Mouse (Mus musculus) adipocyte (in vitro differentiated cells): Measurements from ENCODE around the gene Efcab9.

Experiments
- DNase-seq: peaks from one replicate; pipeline ENCODE4 v3.0.0-alpha.2; 2016; ENCODE audit warnings: low spot score

Gene Efcab9

GRCm38 (mm10) chr11:32556333-32556990 lies 24.6 kb upstream of the Efcab9 start:
- no peak for DNase-seq

- DNase-seq, result no peak
Measured at GRCm38 (mm10) chr11:32555103-32555689, 23.3 kb upstream of the Efcab9 start.

GRCm38 (mm10) chr11:32554141-32555091 lies 22.5 kb upstream of the Efcab9 start:
- no peak for DNase-seq

GRCm38 (mm10) chr11:32553311-32554140 lies 21.6 kb upstream of the Efcab9 start:
- no peak for DNase-seq

- DNase-seq, result peak; percentile 76
Measured at GRCm38 (mm10) chr11:32552401-32553090, 20.7 kb upstream of the Efcab9 start.

- no peak for DNase-seq
Measured at GRCm38 (mm10) chr11:32551579-32552297, 19.9 kb upstream of the Efcab9 start.

GRCm38 (mm10) chr11:32551056-32551455 lies 19.2 kb upstream of the Efcab9 start:
- DNase-seq, result no peak

- DNase-seq, result no peak
Measured at GRCm38 (mm10) chr11:32550102-32550501, 18.2 kb upstream of the Efcab9 start.

- no peak for DNase-seq
Measured at GRCm38 (mm10) chr11:32549236-32549635, 17.4 kb upstream of the Efcab9 start.

GRCm38 (mm10) chr11:32548240-32548639 lies 16.4 kb upstream of the Efcab9 start:
- no peak for DNase-seq

GRCm38 (mm10) chr11:32547391-32547947 lies 15.6 kb upstream of the Efcab9 start:
- no peak for DNase-seq

- peak; percentile 72 for DNase-seq
Measured at GRCm38 (mm10) chr11:32546483-32546882, 14.6 kb upstream of the Efcab9 start.

- DNase-seq, result no peak
Measured at GRCm38 (mm10) chr11:32545605-32546004, 13.7 kb upstream of the Efcab9 start.

GRCm38 (mm10) chr11:32544497-32544896 lies 12.6 kb upstream of the Efcab9 start:
- DNase-seq, result no peak

- DNase-seq, result no peak
Measured at GRCm38 (mm10) chr11:32544041-32544440, 12.2 kb upstream of the Efcab9 start.

GRCm38 (mm10) chr11:32542687-32543411 lies 11.0 kb upstream of the Efcab9 start:
- DNase-seq, result no peak

- DNase-seq, result no peak
Measured at GRCm38 (mm10) chr11:32542181-32542580, 10.3 kb upstream of the Efcab9 start.

GRCm38 (mm10) chr11:32540463-32540862 lies 8.6 kb upstream of the Efcab9 start:
- DNase-seq, result no peak

- no peak for DNase-seq
Measured at GRCm38 (mm10) chr11:32539717-32540116, 7.8 kb upstream of the Efcab9 start.

- DNase-seq, result no peak
Measured at GRCm38 (mm10) chr11:32538846-32539245, 7.0 kb upstream of the Efcab9 start.
